Mouse (Mus musculus) heart, adult 2 months (tissue): ENCODE measurements around the gene Efcab9. TPM values are rescaled to one million over a fixed set of nuclear protein-coding genes. Genes with fewer than 3 reads are reported as not detected.

Experiments used
- DNase-seq, 2 experiments: peaks; one replicate each; pipeline ENCODE4 v3.0.0; 2021
- H3K27ac ChIP-seq: fragments of 200-600 bp; 2 replicates; pipeline ENCODE4 v1.8.1; 2022
- H3K27me3 ChIP-seq: fragments of 200-500 bp; 2 replicates; pipeline ENCODE4 v1.6.1; 2012; ENCODE audit warnings: mild to moderate bottlenecking, low read length, inconsistent platforms, mixed read lengths; ENCODE audit not compliant: control insufficient read depth, insufficient read depth
- H3K36me3 ChIP-seq: fragments of 200-500 bp; 2 replicates; pipeline ENCODE4 v1.6.1; 2012; ENCODE audit warnings: low read length, inconsistent platforms; ENCODE audit not compliant: control insufficient read depth, insufficient read depth
- H3K4me1 ChIP-seq: fragments of 200-500 bp; 2 replicates; pipeline ENCODE4 v1.6.1; 2011; ENCODE audit warnings: low read length; ENCODE audit not compliant: control insufficient read depth, insufficient read depth
- H3K4me3 ChIP-seq: fragments of 200-600 bp; 2 replicates; pipeline ENCODE4 v1.8.1; 2022
- H3K79me2 ChIP-seq: fragments of 200-500 bp; replicated peaks from 2 replicates; pipeline ENCODE4 v1.6.1; 2012; ENCODE audit warnings: mild to moderate bottlenecking, inconsistent platforms, low read length, moderate library complexity, mixed read lengths; ENCODE audit not compliant: control insufficient read depth, insufficient read depth
- H3K9ac ChIP-seq: fragments of 200-500 bp; 2 replicates; pipeline ENCODE4 v1.6.1; 2012; ENCODE audit warnings: low read depth, mild to moderate bottlenecking, control low read depth, inconsistent platforms, low read length, mixed read lengths
- CTCF ChIP-seq: fragments of 200-600 bp; IDR thresholded peaks from 2 replicates; pipeline ENCODE4 v1.8.1; 2022; ENCODE audit warnings: antibody characterized with exemption, mild to moderate bottlenecking, moderate library complexity
- EP300 ChIP-seq: fragments of 200-500 bp; IDR thresholded peaks from 2 replicates; pipeline ENCODE4 v1.6.1; 2011; ENCODE audit warnings: low read depth, low read length, control low read depth; ENCODE audit not compliant: insufficient read depth
- POLR2A ChIP-seq: fragments of 200-500 bp; IDR thresholded peaks from 2 replicates; pipeline ENCODE4 v1.6.1; 2011; ENCODE audit warnings: mild to moderate bottlenecking, low read depth, low read length, control low read depth; ENCODE audit not compliant: insufficient read depth
- WGBS: fragments of 180-500 bp; shearing (Covaris S2); methylation state at CpG from one replicate; pipeline ENCODE4 v1.1.7; 2018; 5-methylcytosine and 5-hydroxymethylcytosine counted together
- intact Hi-C: fragments of 180-260 bp; cut with DNase I; formaldehyde crosslinking; loops from one replicate; pipeline ENCODE4 v1.15.1; 2025
- polyA plus RNA-seq: library from polyadenylated mRNA; depleted of rRNA; stranded (reverse); fragments of >200 nt; gene quantifications from 2 replicates; pipeline ENCODE4 v1.2.3, GENCODE M21; 2012
- total RNA-seq, 2 experiments: library from RNA; stranded (reverse); gene quantifications; 2 replicates each; pipeline ENCODE4 v1.2.3; 2021

Gene Efcab9
- total and polyA plus RNA-seq, 3 experiments, result not detected

- WGBS, result 43% methylated on average over 14 of the region's 14 CpGs
- Histone ChIP-seq H3K36me3 (peaks cover 7% of the 10 kb centered on the region; the same call in 1 of the 2 replicates), H3K27me3 (no peaks in the 10 kb centered on the region), H3K27ac (peak overlapping the region; percentile 67), H3K4me3 (no peak overlapping the region), H3K9ac (no peak overlapping the region), H3K4me1 (peaks cover 38% of the 10 kb centered on the region), H3K79me2 (no peaks in the 10 kb centered on the region)
- TF ChIP-seq CTCF (no peak), POLR2A (no peak), EP300 (no peak)
- DNase-seq, result peak; percentile 48
- intact Hi-C loops, result loop anchor here (2.0 kb wide), 1 partner anchor 15 kb away; no protein-coding TSS in a partner anchor
Measured at GRCm38 (mm10) chr11:32553311-32554140, 21.6 kb upstream of the Efcab9 start.

- H3K79me2 ChIP-seq, result no peaks in the 10 kb centered on the region
- 53% methylated on average over 13 of the region's 13 CpGs for WGBS
- intact Hi-C loops, result no loop called here
- H3K27me3 ChIP-seq, result no peaks in the 10 kb centered on the region
- peak; percentile 41 to 59 for DNase-seq
- H3K4me1 ChIP-seq, result peaks cover 44% of the 10 kb centered on the region
- H3K36me3 ChIP-seq, result peaks cover 7% of the 10 kb centered on the region; the same call in 1 of the 2 replicates
- H3K4me3 ChIP-seq, result no peak overlapping the region
- TF ChIP-seq EP300 (0 out of 2 replicates have a peak, but pooled peaks have one; percentile 6), POLR2A (no peak)
- peak overlapping the region; percentile 67 for H3K27ac ChIP-seq
- H3K9ac ChIP-seq, result peak overlapping the region; percentile 23; the same call in 1 of the 2 replicates
Measured at GRCm38 (mm10) chr11:32552401-32553090, 20.7 kb upstream of the Efcab9 start.

DNA sequence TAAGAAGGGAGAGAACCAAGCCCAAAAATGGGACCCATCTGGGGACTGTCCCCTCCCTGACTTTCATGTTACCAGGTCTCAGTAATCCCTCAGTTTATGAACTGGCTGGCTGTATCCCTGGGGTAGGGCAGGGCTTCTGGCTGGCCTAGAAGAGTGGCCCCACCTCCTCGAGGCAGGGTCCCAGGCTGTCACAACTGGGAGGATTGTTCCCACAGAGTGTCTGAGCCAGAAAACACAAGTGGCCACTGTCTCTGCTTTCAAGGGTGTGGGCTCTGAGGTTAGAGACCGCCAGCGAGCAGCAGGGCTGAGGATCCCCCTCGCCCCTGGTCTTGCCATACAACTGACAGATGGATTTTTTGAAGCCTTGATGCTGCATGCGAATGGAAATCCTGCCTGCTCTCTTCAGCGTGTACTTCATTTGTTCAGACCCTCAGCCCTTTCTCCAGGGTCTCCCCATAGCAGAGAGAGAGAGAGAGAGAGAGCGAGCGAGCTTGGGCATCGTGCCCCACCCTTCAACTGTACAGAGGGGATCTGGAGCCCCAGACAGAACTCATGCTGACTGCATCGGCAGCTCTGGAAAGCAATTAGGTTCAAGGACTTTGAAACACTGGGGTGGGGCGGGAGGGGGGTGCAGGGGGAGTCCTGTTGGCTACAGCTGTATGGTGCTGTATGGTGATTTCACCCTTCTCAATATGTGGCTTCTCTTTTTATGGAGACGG, 19.9 kb upstream of the Efcab9 start:
- peak overlapping the region; percentile 67 for H3K27ac ChIP-seq
- no peak overlapping the region for H3K9ac ChIP-seq
- peaks cover 7% of the 10 kb centered on the region; the same call in 1 of the 2 replicates for H3K36me3 ChIP-seq
- 79% methylated on average over 12 of the region's 12 CpGs for WGBS
- intact Hi-C loops, result no loop called here
- H3K27me3 ChIP-seq, result no peaks in the 10 kb centered on the region
- H3K4me3 ChIP-seq, result no peak overlapping the region
- TF ChIP-seq EP300, result no peak
- TF ChIP-seq CTCF, result no peak
- TF ChIP-seq POLR2A, result no peak
- H3K4me1 ChIP-seq, result peaks cover 51% of the 10 kb centered on the region
- DNase-seq, result peak; percentile 59 to 65
- H3K79me2 ChIP-seq, result no peaks in the 10 kb centered on the region

DNA sequence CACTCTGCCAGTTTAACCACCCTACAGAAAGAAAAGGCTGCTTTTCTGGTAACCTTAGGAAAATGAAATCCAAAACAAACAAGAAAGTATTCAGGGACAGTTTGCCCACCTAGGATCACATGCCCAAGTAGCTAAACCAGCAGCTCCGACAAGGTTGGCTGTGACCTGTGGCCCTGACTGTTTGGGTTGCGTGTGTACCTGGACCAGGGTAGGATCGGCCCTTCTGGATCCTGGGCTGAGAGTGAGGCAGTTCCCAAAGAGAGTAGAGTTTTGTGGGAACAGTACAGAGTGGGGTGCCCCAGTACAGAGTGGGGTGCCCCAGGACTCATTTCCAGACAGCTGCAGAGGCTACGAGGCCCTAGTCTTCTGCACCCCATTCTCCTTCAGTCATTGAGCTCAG, 19.2 kb upstream of the Efcab9 start:
- H3K27ac ChIP-seq, result peak overlapping the region; percentile 67
- no peak for TF ChIP-seq CTCF
- TF ChIP-seq EP300, result no peak
- no peak for TF ChIP-seq POLR2A

DNA sequence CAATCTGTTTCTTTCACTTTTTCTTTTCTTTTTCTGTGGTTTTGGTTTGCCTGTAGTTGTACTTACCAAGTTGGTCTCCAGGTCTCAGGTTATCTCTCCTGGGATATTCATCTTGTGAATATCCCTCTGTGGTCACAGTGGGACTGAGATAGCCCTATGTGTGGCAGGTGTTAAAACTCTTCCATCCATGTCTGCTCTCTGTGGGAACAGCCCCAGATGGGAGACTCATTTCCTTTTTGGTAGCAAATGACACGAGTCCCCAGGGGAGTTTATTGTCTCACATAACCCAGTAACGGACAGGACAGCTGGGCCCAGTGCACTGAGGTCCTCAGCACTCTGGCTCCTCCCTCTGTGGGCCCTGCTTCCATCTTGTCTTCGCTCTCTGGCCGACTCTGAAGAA, 18.2 kb upstream of the Efcab9 start:
- intact Hi-C loops, result no loop called here
- WGBS, result 35% methylated on average over 4 of the region's 4 CpGs
- no peak overlapping the region for H3K9ac ChIP-seq
- TF ChIP-seq EP300 (peak; percentile 92), CTCF (no peak)
- H3K36me3 ChIP-seq, result peaks cover 9% of the 10 kb centered on the region; the same call in 1 of the 2 replicates
- no peak overlapping the region for H3K4me3 ChIP-seq
- no peaks in the 10 kb centered on the region for H3K79me2 ChIP-seq
- peak; percentile 48 to 74 for DNase-seq
- peak overlapping the region; percentile 67 for H3K27ac ChIP-seq
- peaks cover 55% of the 10 kb centered on the region for H3K4me1 ChIP-seq
- no peaks in the 10 kb centered on the region for H3K27me3 ChIP-seq

More for the DNA sequence above, 19.2 kb upstream of the Efcab9 start:
- Histone ChIP-seq H3K4me3 (no peak overlapping the region), H3K79me2 (no peaks in the 10 kb centered on the region), H3K36me3 (peaks cover 9% of the 10 kb centered on the region; the same call in 1 of the 2 replicates), H3K9ac (no peak overlapping the region), H3K27me3 (no peaks in the 10 kb centered on the region), H3K4me1 (peaks cover 56% of the 10 kb centered on the region)
- 95% methylated on average over 4 of the region's 4 CpGs for WGBS
- no peak for DNase-seq
- intact Hi-C loops, result no loop called here

GRCm38 (mm10) chr11:32549236-32549635, 17.4 kb upstream of the Efcab9 start:
- peak overlapping the region; percentile 40 for H3K27ac ChIP-seq

More at GRCm38 (mm10) chr11:32549236-32549635, 17.4 kb upstream of the Efcab9 start:
- Histone ChIP-seq H3K27me3 (no peaks in the 10 kb centered on the region), H3K79me2 (no peaks in the 10 kb centered on the region), H3K4me1 (peaks cover 51% of the 10 kb centered on the region), H3K4me3 (no peak overlapping the region), H3K9ac (no peak overlapping the region), H3K36me3 (peaks cover 9% of the 10 kb centered on the region; the same call in 1 of the 2 replicates)
- 71% methylated on average over 6 of the region's 6 CpGs for WGBS
- intact Hi-C loops, result no loop called here
- TF ChIP-seq CTCF, result no peak
- TF ChIP-seq POLR2A, result no peak
- TF ChIP-seq EP300, result no peak
- DNase-seq, result no peak
